Mouse (Mus musculus): ENCODE measurements around the gene Mvb12b. TPM values are rescaled to one million over a fixed set of nuclear protein-coding genes. Genes with fewer than 3 reads are reported as not detected.

The Mvb12b gene
- total and polyA plus RNA-seq, 3 experiments, result 22.8 to 23.3 TPM; not detected in 1

DNA sequence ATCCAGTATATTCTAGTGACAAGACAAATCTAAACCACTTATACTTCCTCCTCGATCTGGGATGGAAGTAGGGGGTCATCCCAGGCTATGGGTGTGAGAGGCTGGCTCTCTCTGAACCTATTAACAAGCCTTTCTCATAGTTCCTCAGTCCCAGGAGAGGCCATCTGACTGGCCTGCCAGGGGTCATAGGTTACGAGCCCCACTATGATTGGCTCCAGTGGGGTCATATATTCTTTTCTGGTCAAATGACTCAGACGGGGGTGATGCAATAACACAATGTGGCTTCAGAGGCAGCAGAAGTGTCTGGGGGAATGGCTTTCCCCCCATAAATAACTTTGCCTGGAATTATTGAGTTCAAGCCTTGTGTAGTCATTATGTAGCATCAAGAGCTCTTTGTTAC is 31.1 kb upstream of the Mvb12b start:
- Histone ChIP-seq H3K9me3 (replicated peaks; ENCODE audit: insufficient read depth, low read length) (no peaks in the 10 kb centered on the region), H3K4me1 (ENCODE audit: control insufficient read depth in 1 of 2, insufficient read depth in 2 of 2, low read length in 2 of 2) (no peaks in the 10 kb centered on the region), H3K36me3 (ENCODE audit: control insufficient read depth in 1 of 2, insufficient read depth in 2 of 2, low read length in 2 of 2) (no peaks in the 10 kb centered on the region), H3K27me3 (ENCODE audit: control insufficient read depth in 1 of 2, insufficient read depth in 2 of 2, low read length in 2 of 2) (peaks cover 0 to 2% of the 10 kb centered on the region in 2 experiments; a peak in 1 of 4 replicates), H3K9ac (ENCODE audit: control insufficient read depth, low read depth, low read length, poor library complexity, severe bottlenecking) (no peak overlapping the region), H3K4me3 (ENCODE audit: control insufficient read depth in 1 of 2, insufficient read depth in 1 of 2, low read depth in 2 of 2, low read length in 2 of 2) (no peak overlapping the region), H3K79me2 (ENCODE audit: control insufficient read depth, insufficient read depth, low read length, poor library complexity) (no peaks in the 10 kb centered on the region), H3K27ac (ENCODE audit: control insufficient read depth, low read depth, low read length) (no peak overlapping the region)
- DNase-seq (ENCODE audit: low read depth, low spot score), result no peak
- no peak for TF ChIP-seq MYC (IDR thresholded peaks at IDR 0.05; ENCODE audit: low read depth, low read length)
- no peak for TF ChIP-seq UBTF (IDR thresholded peaks at IDR 0.05; ENCODE audit: borderline replicate concordance, insufficient read depth, low read depth, low read length)
- TF ChIP-seq TBP (IDR thresholded peaks at IDR 0.05; ENCODE audit: low read depth, low read length), result no peak
- no peak for TF ChIP-seq ZKSCAN1 (IDR thresholded peaks at IDR 0.05; ENCODE audit: low read depth, low read length)
- no peak for TF ChIP-seq SMC3 (IDR thresholded peaks at IDR 0.05; ENCODE audit: low read depth, low read length)

DNA sequence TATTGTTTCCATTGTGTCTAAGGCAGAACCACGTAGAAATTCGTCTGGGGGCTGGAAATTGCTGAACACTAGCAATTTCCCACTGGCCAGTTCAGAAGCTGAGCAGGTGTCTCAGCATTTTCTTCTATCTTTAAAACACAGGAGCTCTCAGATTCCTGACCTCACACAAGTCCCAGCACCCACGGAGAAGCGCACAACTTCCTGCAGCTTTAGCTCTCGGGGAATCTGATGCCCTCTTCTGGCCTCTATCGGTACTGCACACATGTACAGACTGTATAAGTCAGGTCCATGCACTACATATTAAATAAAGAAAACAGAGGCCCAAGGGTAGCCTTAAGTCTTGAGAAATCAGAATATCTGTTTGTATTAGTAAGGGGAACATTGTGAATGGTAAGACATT is 30.6 kb upstream of the Mvb12b start:
- H3K9ac ChIP-seq (ENCODE audit: control insufficient read depth, low read depth, low read length, poor library complexity, severe bottlenecking), result no peak overlapping the region
- H3K79me2 ChIP-seq (ENCODE audit: control insufficient read depth, insufficient read depth, low read length, poor library complexity), result no peaks in the 10 kb centered on the region
- TF ChIP-seq HCFC1 (IDR thresholded peaks at IDR 0.05; ENCODE audit: low read depth, low read length), result no peak
- TF ChIP-seq ZC3H11A (IDR thresholded peaks at IDR 0.05; ENCODE audit: low read depth, low read length), result peak; percentile 89
- peak; percentile 98 for TF ChIP-seq SMC3 (IDR thresholded peaks at IDR 0.05; ENCODE audit: low read depth, low read length)
- peak; percentile 68 for TF ChIP-seq RAD21 (IDR thresholded peaks at IDR 0.05; ENCODE audit: low read depth, low read length)
- TF ChIP-seq POLR2AphosphoS5 (IDR thresholded peaks at IDR 0.05; ENCODE audit: borderline replicate concordance, low read depth, low read length), result no peak
- peak; percentile 75 to 87 (median 82) for TF ChIP-seq CTCF (IDR thresholded peaks at IDR 0.05 in 2 of 3, conservative IDR thresholded peaks at IDR 0.05 in 1 of 3; ENCODE audit: control insufficient read depth in 1 of 3, insufficient read depth in 1 of 3, low read depth in 2 of 3, low read length in 3 of 3, poor library complexity in 1 of 3, severe bottlenecking in 1 of 3)
- no peak for TF ChIP-seq POLR2AphosphoS2 (IDR thresholded peaks at IDR 0.05; ENCODE audit: low read length)
- peak; percentile 84 for DNase-seq (ENCODE audit: low read depth, low spot score)
- no peak overlapping the region for H3K27ac ChIP-seq (ENCODE audit: control insufficient read depth, low read depth, low read length)
- no peaks in the 10 kb centered on the region for H3K4me1 ChIP-seq (ENCODE audit: control insufficient read depth in 1 of 2, insufficient read depth in 2 of 2, low read length in 2 of 2)
- H3K36me3 ChIP-seq (ENCODE audit: control insufficient read depth in 1 of 2, insufficient read depth in 2 of 2, low read length in 2 of 2), result no peaks in the 10 kb centered on the region
- H3K9me3 ChIP-seq (replicated peaks; ENCODE audit: insufficient read depth, low read length), result no peaks in the 10 kb centered on the region
- H3K27me3 ChIP-seq (ENCODE audit: control insufficient read depth in 1 of 2, insufficient read depth in 2 of 2, low read length in 2 of 2), result no peaks in the 10 kb centered on the region; a peak in 1 of 4 replicates
- H3K4me3 ChIP-seq (ENCODE audit: control insufficient read depth in 1 of 2, insufficient read depth in 1 of 2, low read depth in 2 of 2, low read length in 2 of 2), result no peak overlapping the region

GRCm38 (mm10) chr2:33916603-33917002 is 28.9 kb upstream of the Mvb12b start:
- no peak for DNase-seq (ENCODE audit: low read depth, low spot score)
- Histone ChIP-seq H3K27ac (ENCODE audit: control insufficient read depth, low read depth, low read length) (no peak overlapping the region), H3K27me3 (ENCODE audit: control insufficient read depth in 1 of 2, insufficient read depth in 2 of 2, low read length in 2 of 2) (no peaks in the 10 kb centered on the region; a peak in 1 of 4 replicates), H3K36me3 (ENCODE audit: control insufficient read depth in 1 of 2, insufficient read depth in 2 of 2, low read length in 2 of 2) (no peaks in the 10 kb centered on the region), H3K79me2 (ENCODE audit: control insufficient read depth, insufficient read depth, low read length, poor library complexity) (no peaks in the 10 kb centered on the region), H3K9me3 (replicated peaks; ENCODE audit: insufficient read depth, low read length) (no peaks in the 10 kb centered on the region), H3K4me1 (ENCODE audit: control insufficient read depth in 1 of 2, insufficient read depth in 2 of 2, low read length in 2 of 2) (no peaks in the 10 kb centered on the region), H3K9ac (ENCODE audit: control insufficient read depth, low read depth, low read length, poor library complexity, severe bottlenecking) (no peak overlapping the region), H3K4me3 (ENCODE audit: control insufficient read depth in 1 of 2, insufficient read depth in 1 of 2, low read depth in 2 of 2, low read length in 2 of 2) (no peak overlapping the region)
- TF ChIP-seq ZMIZ1 (IDR thresholded peaks at IDR 0.05; ENCODE audit: low read depth, low read length) (no peak), ELF1 (IDR thresholded peaks at IDR 0.05; ENCODE audit: low read depth, low read length) (no peak), BHLHE40 (IDR thresholded peaks at IDR 0.05; ENCODE audit: borderline replicate concordance, low read depth, low read length) (no peak), E2F4 (IDR thresholded peaks at IDR 0.05; ENCODE audit: borderline replicate concordance, low read depth, low read length) (no peak), MAX (IDR thresholded peaks at IDR 0.05; ENCODE audit: low read length) (no peak)

Measured in MEL (cell line).